Mouse (Mus musculus): ENCODE results near the gene Samd11.

Samd11 gene

GRCm38 (mm10) chr4:156213134-156213533 is 42.3 kb downstream of the Samd11 start:
- no peak for DNase-seq (ENCODE audit: low spot score in 2 of 2)

GRCm38 (mm10) chr4:156209963-156210635 is 45.4 kb downstream of the Samd11 start:
- no peak for DNase-seq (ENCODE audit: low spot score in 2 of 2)

DNA sequence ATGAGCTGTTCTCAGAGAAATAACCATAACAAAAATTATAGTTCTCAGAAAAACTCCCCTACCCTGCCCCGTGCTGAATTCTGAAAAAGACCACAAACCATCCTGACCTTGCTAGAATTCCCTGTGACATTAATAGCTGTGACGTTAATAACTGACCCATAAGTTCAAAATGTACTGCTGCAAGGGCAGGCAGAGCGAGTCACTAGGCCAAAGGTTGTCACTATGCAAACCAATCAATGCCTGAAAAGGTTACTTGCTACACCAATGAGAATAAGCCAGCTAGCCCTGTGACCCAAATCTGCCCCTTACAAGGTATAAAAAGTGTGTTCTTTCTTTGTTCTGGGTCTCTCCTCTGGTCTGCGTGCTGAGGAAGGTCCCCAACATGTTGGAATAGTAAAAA is 46.6 kb downstream of the Samd11 start:
- no peak for DNase-seq (ENCODE audit: low spot score in 2 of 2)

- DNase-seq (ENCODE audit: low spot score in 2 of 2), result no peak
Measured at GRCm38 (mm10) chr4:156203413-156204131, 51.9 kb downstream of the Samd11 start.

DNA sequence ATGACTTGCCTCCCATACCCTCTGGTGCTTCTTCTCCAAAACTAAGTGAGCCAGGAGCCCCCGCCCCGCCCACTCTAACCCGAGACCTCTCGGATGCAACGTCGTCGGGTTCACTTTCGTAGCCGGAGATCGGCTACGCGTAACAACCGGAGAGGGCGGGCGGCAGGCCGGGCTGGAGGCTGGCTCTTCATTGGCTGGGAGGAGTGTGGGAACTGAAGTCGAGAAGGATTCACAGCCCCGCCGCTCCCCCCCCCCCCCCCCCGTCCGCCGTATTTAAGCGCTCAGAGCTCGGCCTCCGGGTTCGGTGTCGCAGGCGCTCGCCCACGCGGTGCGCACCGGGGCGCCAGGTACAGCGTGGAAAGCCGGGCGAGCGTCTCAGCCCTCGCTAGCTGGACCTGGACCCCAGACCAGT is 52.5 kb downstream of the Samd11 start, which contains the start of gene AW011738:
TSS of gene AW011738 (plus strand) at position 304 of the 412 bp plus-strand sequence.
- peak; percentile 33 to 56 for DNase-seq (ENCODE audit: low spot score in 2 of 2)

GRCm38 (mm10) chr4:156202462-156202893 is 53.0 kb downstream of the Samd11 start:
- DNase-seq (ENCODE audit: low spot score in 2 of 2), result no peak

- DNase-seq (ENCODE audit: low spot score in 2 of 2), result peak; percentile 46 to 52
Measured at GRCm38 (mm10) chr4:156200623-156201475, 54.6 kb downstream of the Samd11 start, which contains the start of gene Isg15. Isg15 (minus strand) TSS chr4:156200818.

GRCm38 (mm10) chr4:156197829-156198205 is 57.6 kb downstream of the Samd11 start:
- DNase-seq (ENCODE audit: low spot score in 2 of 2), result peak; percentile 74 to 79

DNA sequence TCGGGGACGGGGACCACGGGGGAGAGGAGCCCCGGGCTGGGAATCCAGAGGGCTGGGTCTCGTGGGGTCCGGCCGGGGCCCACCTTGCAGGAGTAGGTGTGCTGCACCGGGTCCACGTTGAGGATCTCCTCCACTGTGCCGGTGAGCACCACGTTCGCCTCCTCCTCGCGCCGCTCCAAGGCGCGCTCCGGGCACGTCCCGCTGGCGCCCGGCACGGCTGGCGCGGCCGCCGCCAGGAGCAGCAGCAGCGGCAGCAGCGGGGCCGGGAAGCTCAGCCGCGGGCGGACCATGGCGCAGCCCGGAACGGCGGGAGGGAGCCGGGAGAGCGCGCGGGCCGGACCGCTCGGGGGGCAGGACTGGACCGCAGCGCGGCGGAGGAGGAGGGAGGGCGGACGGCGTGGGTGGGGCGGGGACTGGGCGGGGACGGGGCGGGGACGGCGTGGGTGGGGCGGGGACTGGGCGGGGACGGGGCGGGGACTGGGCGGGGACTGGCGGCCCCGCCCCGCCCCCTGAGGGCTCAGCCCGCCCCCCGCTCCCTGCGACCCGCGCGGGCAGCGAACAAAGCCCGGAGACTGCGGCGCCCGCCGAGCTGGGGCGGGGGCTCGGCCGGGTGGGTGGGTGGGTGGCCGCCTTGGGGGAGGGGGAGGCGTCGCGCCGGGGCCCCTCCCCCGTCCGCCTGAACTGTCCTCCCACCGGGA is 58.2 kb downstream of the Samd11 start, which contains the start of gene Agrn:
TSS of gene Agrn (minus strand) at position 358 of the 698 bp plus-strand sequence.
- DNase-seq (ENCODE audit: low spot score in 2 of 2), result peak; percentile 34 to 40
